Mouse (Mus musculus): ENCODE measurements at regions not wholly inside any gene's neighbourhood (a gene's known extent, or its start where the extent isn't known, plus 50 kb on each side); places are given as distances from the start of the nearest gene placed in this dataset.

- no peak overlapping the region for H3K27ac ChIP-seq
- ATAC-seq = no peak
- H3K4me3 ChIP-seq = no peak overlapping the region
- no peak overlapping the region for H3K9ac ChIP-seq
- peaks cover 9% of the 10 kb centered on the region; the same call in 1 of the 2 replicates for H3K27me3 ChIP-seq
- H3K4me1 ChIP-seq = peaks cover 20% of the 10 kb centered on the region
- no peaks in the 10 kb centered on the region for H3K36me3 ChIP-seq (ENCODE audit: poor library complexity, severe bottlenecking)
- no peak overlapping the region for H3K4me2 ChIP-seq
- WGBS = 52% methylated on average over 12 of the region's 12 CpGs
- H3K9me3 ChIP-seq (replicated peaks) = no peaks in the 10 kb centered on the region
These were observed 109.7 kb downstream of the H2al1j start for GRCm38 (mm10) chrX:11437151-11437944.

- WGBS = 65% methylated on average over 7 of the region's 7 CpGs
- Histone ChIP-seq H3K36me3 (ENCODE audit: poor library complexity, severe bottlenecking) (no peaks in the 10 kb centered on the region), H3K9ac (no peak overlapping the region), H3K27ac (no peak overlapping the region), H3K27me3 (no peaks in the 10 kb centered on the region), H3K4me1 (no peaks in the 10 kb centered on the region), H3K4me3 (no peak overlapping the region), H3K4me2 (no peak overlapping the region), H3K9me3 (replicated peaks) (no peaks in the 10 kb centered on the region)
- no peak for ATAC-seq
These were observed 115.9 kb downstream of the H2al1j start for GRCm38 (mm10) chrX:11443543-11443942.

- 83% methylated on average over 10 of the region's 10 CpGs for WGBS
- H3K4me2 ChIP-seq = no peak overlapping the region
- no peak overlapping the region for H3K4me3 ChIP-seq
- no peak overlapping the region for H3K9ac ChIP-seq
- no peaks in the 10 kb centered on the region for H3K9me3 ChIP-seq (replicated peaks)
- H3K27me3 ChIP-seq = no peaks in the 10 kb centered on the region
- H3K27ac ChIP-seq = no peak overlapping the region
- no peaks in the 10 kb centered on the region for H3K4me1 ChIP-seq
- ATAC-seq = no peak
- no peaks in the 10 kb centered on the region for H3K36me3 ChIP-seq (ENCODE audit: poor library complexity, severe bottlenecking)
These were observed 116.7 kb downstream of the H2al1j start for GRCm38 (mm10) chrX:11444261-11444725.

- no peak for ATAC-seq
- Histone ChIP-seq H3K9me3 (replicated peaks) (no peaks in the 10 kb centered on the region), H3K4me1 (no peaks in the 10 kb centered on the region), H3K36me3 (ENCODE audit: poor library complexity, severe bottlenecking) (no peaks in the 10 kb centered on the region), H3K9ac (no peak overlapping the region), H3K4me2 (no peak overlapping the region), H3K4me3 (no peak overlapping the region), H3K27me3 (no peaks in the 10 kb centered on the region), H3K27ac (no peak overlapping the region)
- WGBS = 70% methylated on average over 4 of the region's 4 CpGs
These were observed 121.1 kb downstream of the H2al1j start for GRCm38 (mm10) chrX:11448711-11449110.

- WGBS = 43% methylated on average over 4 of the region's 4 CpGs
- Histone ChIP-seq H3K4me2 (no peak overlapping the region), H3K9ac (no peak overlapping the region), H3K4me1 (peaks cover 4% of the 10 kb centered on the region), H3K36me3 (ENCODE audit: poor library complexity, severe bottlenecking) (no peaks in the 10 kb centered on the region), H3K27ac (no peak overlapping the region), H3K27me3 (no peaks in the 10 kb centered on the region), H3K9me3 (replicated peaks) (no peaks in the 10 kb centered on the region), H3K4me3 (no peak overlapping the region)
- no peak for ATAC-seq
These were observed 130.9 kb downstream of the H2al1j start for GRCm38 (mm10) chrX:11458521-11458920.

GRCm38 (mm10) chrX:11463955-11464511, 136.4 kb downstream of the H2al1j start:
- Histone ChIP-seq H3K4me1 (no peaks in the 10 kb centered on the region), H3K27ac (no peak overlapping the region), H3K4me3 (no peak overlapping the region), H3K27me3 (no peaks in the 10 kb centered on the region), H3K36me3 (ENCODE audit: poor library complexity, severe bottlenecking) (no peaks in the 10 kb centered on the region), H3K9ac (no peak overlapping the region), H3K4me2 (no peak overlapping the region), H3K9me3 (replicated peaks) (no peaks in the 10 kb centered on the region)
- 71% methylated on average over 3 of the region's 3 CpGs for WGBS
- no peak for ATAC-seq

GRCm38 (mm10) chrX:11466191-11466590, 138.6 kb downstream of the H2al1j start:
- no peak for ATAC-seq
- Histone ChIP-seq H3K27ac (no peak overlapping the region), H3K4me1 (no peaks in the 10 kb centered on the region), H3K36me3 (ENCODE audit: poor library complexity, severe bottlenecking) (no peaks in the 10 kb centered on the region), H3K27me3 (no peaks in the 10 kb centered on the region), H3K4me3 (no peak overlapping the region), H3K4me2 (no peak overlapping the region), H3K9ac (no peak overlapping the region), H3K9me3 (replicated peaks) (no peaks in the 10 kb centered on the region)
- WGBS = 56% methylated on average over 4 of the region's 4 CpGs

- Histone ChIP-seq H3K9ac (no peak overlapping the region), H3K4me1 (peaks cover 19% of the 10 kb centered on the region), H3K4me2 (no peak overlapping the region), H3K9me3 (replicated peaks) (no peaks in the 10 kb centered on the region), H3K27me3 (no peaks in the 10 kb centered on the region), H3K4me3 (no peak overlapping the region), H3K27ac (no peak overlapping the region), H3K36me3 (ENCODE audit: poor library complexity, severe bottlenecking) (no peaks in the 10 kb centered on the region)
- ATAC-seq = peak; percentile 70
- WGBS = 36% methylated on average over 16 of the region's 16 CpGs
These were observed 152.2 kb downstream of the H2al1j start for GRCm38 (mm10) chrX:11479696-11480339.

GRCm38 (mm10) chrX:11482141-11482540, 154.5 kb downstream of the H2al1j start:
- no peak overlapping the region for H3K27ac ChIP-seq
- ATAC-seq = peak; percentile 39; the same call in 1 of the 2 replicates
- no peaks in the 10 kb centered on the region for H3K9me3 ChIP-seq (replicated peaks)
- H3K4me3 ChIP-seq = no peak overlapping the region
- no peak overlapping the region for H3K9ac ChIP-seq
- no peak overlapping the region for H3K4me2 ChIP-seq
- no peaks in the 10 kb centered on the region for H3K27me3 ChIP-seq
- 44% methylated on average over 7 of the region's 7 CpGs for WGBS
- H3K4me1 ChIP-seq = peaks cover 27% of the 10 kb centered on the region
- H3K36me3 ChIP-seq (ENCODE audit: poor library complexity, severe bottlenecking) = no peaks in the 10 kb centered on the region

GRCm38 (mm10) chrX:11486588-11486987, 159.0 kb downstream of the H2al1j start:
- ATAC-seq = peak; percentile 39; the same call in 1 of the 2 replicates
- Histone ChIP-seq H3K27me3 (no peaks in the 10 kb centered on the region), H3K4me1 (peaks cover 50% of the 10 kb centered on the region), H3K36me3 (ENCODE audit: poor library complexity, severe bottlenecking) (no peaks in the 10 kb centered on the region), H3K27ac (peak overlapping the region; percentile 41; the same call in 1 of the 2 replicates), H3K4me2 (no peak overlapping the region), H3K4me3 (no peak overlapping the region), H3K9ac (no peak overlapping the region), H3K9me3 (replicated peaks) (no peaks in the 10 kb centered on the region)
- WGBS = 24% methylated on average over 2 of the region's 2 CpGs

GRCm38 (mm10) chrX:11487876-11488275, 160.3 kb downstream of the H2al1j start:
- 52% methylated on average over 5 of the region's 5 CpGs for WGBS
- H3K27me3 ChIP-seq = no peaks in the 10 kb centered on the region

GRCm38 (mm10) chrX:11490146-11490693, 162.6 kb downstream of the H2al1j start:
- H3K27ac ChIP-seq = peak overlapping the region; percentile 35; the same call in 1 of the 2 replicates
- H3K27me3 ChIP-seq = no peaks in the 10 kb centered on the region
- H3K36me3 ChIP-seq (ENCODE audit: poor library complexity, severe bottlenecking) = no peaks in the 10 kb centered on the region
- peaks cover 67% of the 10 kb centered on the region for H3K4me1 ChIP-seq
- 33% methylated on average over 5 of the region's 5 CpGs for WGBS
- H3K9ac ChIP-seq = no peak overlapping the region
- no peak overlapping the region for H3K4me3 ChIP-seq
- no peak overlapping the region for H3K4me2 ChIP-seq
- ATAC-seq = no peak
- no peaks in the 10 kb centered on the region for H3K9me3 ChIP-seq (replicated peaks)

More at GRCm38 (mm10) chrX:11487876-11488275, 160.3 kb downstream of the H2al1j start:
- Histone ChIP-seq H3K27ac (0 out of 2 replicates have a peak overlapping the region, but pooled peaks have one; percentile 3), H3K36me3 (ENCODE audit: poor library complexity, severe bottlenecking) (no peaks in the 10 kb centered on the region), H3K4me3 (no peak overlapping the region), H3K4me1 (peaks cover 50% of the 10 kb centered on the region), H3K9ac (no peak overlapping the region), H3K4me2 (no peak overlapping the region), H3K9me3 (replicated peaks) (no peaks in the 10 kb centered on the region)
- no peak for ATAC-seq

Data from forebrain, embryonic 13.5 days (tissue).